Mouse (Mus musculus): ENCODE results near the gene Rbp2. TPM values are rescaled to one million over a fixed set of nuclear protein-coding genes. Genes with fewer than 3 reads are reported as not detected.

The Rbp2 gene
- polyA plus RNA-seq, 1 experiment: not detected

DNA sequence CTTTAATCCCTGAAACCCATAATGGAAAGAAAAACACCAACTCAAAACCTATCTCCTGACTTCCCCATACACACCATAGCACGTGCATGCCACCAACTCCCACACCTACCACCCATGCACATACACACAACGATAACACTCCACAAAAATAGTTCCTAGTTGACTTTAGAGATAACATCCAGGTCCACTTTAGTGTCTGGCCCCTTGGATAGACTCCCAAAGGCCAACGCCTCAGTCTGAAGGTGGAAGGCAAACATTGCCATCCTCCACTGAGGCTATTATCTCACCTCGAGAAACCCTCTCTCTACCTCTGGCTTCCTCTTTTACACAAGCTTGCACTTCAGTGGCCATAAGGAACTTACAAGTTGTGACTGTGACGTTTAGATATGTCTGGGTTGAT is 6.3 kb downstream of the Rbp2 start:
- no peak for DNase-seq (ENCODE audit: low read depth in 1 of 2, low spot score in 2 of 2)
- Histone ChIP-seq H3K4me1 (ENCODE audit: control insufficient read depth, insufficient read depth, insufficient read length) (no peaks in the 10 kb centered on the region), H3K27ac (ENCODE audit: insufficient read depth, low read length) (no peak overlapping the region), H3K27me3 (ENCODE audit: control insufficient read depth, insufficient read depth, low read length) (no peaks in the 10 kb centered on the region), H3K4me3 (ENCODE audit: extremely low read depth, insufficient read depth, insufficient read length) (no peak overlapping the region), H3K36me3 (ENCODE audit: control insufficient read depth, insufficient read depth, low read length) (no peaks in the 10 kb centered on the region)
- TF ChIP-seq CTCF (IDR thresholded peaks at IDR 0.05; ENCODE audit: extremely low read depth, insufficient read depth, insufficient read length, insufficient replicate concordance) (no peak), POLR2A (IDR thresholded peaks at IDR 0.05; ENCODE audit: low read depth, low read length) (no peak)
- WGBS: 37% methylated on average over 5 of the region's 5 CpGs

GRCm38 (mm10) chr9:98492821-98493220 is 6.9 kb downstream of the Rbp2 start:
- WGBS: 53% methylated on average over 1 of the region's 1 CpGs
- Histone ChIP-seq H3K36me3 (ENCODE audit: control insufficient read depth, insufficient read depth, low read length) (no peaks in the 10 kb centered on the region), H3K4me1 (ENCODE audit: control insufficient read depth, insufficient read depth, insufficient read length) (no peaks in the 10 kb centered on the region), H3K27me3 (ENCODE audit: control insufficient read depth, insufficient read depth, low read length) (no peaks in the 10 kb centered on the region), H3K27ac (ENCODE audit: insufficient read depth, low read length) (no peak overlapping the region), H3K4me3 (ENCODE audit: extremely low read depth, insufficient read depth, insufficient read length) (no peak overlapping the region)
- TF ChIP-seq CTCF (IDR thresholded peaks at IDR 0.05; ENCODE audit: extremely low read depth, insufficient read depth, insufficient read length, insufficient replicate concordance) (no peak), POLR2A (IDR thresholded peaks at IDR 0.05; ENCODE audit: low read depth, low read length) (no peak)
- no peak for DNase-seq (ENCODE audit: low read depth in 1 of 2, low spot score in 2 of 2)

DNA sequence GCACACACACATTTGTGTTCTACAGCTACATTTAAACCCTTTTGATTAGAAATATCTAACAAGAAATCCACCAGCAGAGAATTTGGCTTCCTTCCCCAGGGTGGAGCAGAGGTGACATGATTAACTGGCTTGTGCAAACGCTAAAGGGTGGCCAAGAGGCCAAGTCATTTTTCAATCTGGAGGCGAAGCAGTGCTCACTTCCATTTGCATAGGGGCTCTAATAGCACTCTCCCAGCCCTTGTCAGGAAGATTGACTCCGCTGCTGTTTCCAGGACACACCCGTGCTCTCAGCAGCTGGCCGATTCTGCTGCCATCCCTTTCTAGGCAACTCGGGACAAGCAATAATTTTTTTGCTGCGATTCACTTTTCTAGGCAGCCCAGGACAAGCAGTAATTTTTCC is 11.2 kb downstream of the Rbp2 start:
- no peaks in the 10 kb centered on the region for H3K36me3 ChIP-seq (ENCODE audit: control insufficient read depth, insufficient read depth, low read length)
- DNase-seq (ENCODE audit: low read depth in 1 of 2, low spot score in 2 of 2): no peak
- no peak overlapping the region for H3K27ac ChIP-seq (ENCODE audit: insufficient read depth, low read length)

DNA sequence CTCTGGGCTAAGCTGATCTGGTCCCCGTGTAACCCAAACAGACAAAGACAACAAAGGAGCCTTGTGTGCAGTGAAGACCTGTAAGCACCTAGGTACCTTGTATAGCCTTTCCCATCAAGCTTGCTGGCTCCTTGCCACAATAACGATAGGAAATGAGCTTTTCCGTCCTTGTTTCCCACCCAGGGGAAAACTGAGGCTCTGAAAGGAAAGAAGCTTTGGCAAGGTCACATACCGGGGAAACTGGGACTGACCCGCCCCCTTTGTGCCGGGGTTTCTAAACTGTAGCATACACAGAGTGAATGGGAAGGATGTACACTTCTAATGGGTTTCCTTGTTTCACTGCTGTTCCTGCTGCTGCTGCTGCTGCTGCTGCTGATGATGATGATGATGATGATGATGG is 12.1 kb downstream of the Rbp2 start:
- 46% methylated on average over 6 of the region's 6 CpGs for WGBS
- Histone ChIP-seq H3K4me1 (ENCODE audit: control insufficient read depth, insufficient read depth, insufficient read length) (no peaks in the 10 kb centered on the region), H3K36me3 (ENCODE audit: control insufficient read depth, insufficient read depth, low read length) (no peaks in the 10 kb centered on the region), H3K27me3 (ENCODE audit: control insufficient read depth, insufficient read depth, low read length) (no peaks in the 10 kb centered on the region), H3K27ac (ENCODE audit: insufficient read depth, low read length) (no peak overlapping the region), H3K4me3 (ENCODE audit: extremely low read depth, insufficient read depth, insufficient read length) (no peak overlapping the region)
- TF ChIP-seq POLR2A (IDR thresholded peaks at IDR 0.05; ENCODE audit: low read depth, low read length) (no peak), CTCF (IDR thresholded peaks at IDR 0.05; ENCODE audit: extremely low read depth, insufficient read depth, insufficient read length, insufficient replicate concordance) (no peak)
- DNase-seq (ENCODE audit: low read depth in 1 of 2, low spot score in 2 of 2): no peak

More for the DNA sequence above, 11.2 kb downstream of the Rbp2 start:
- Histone ChIP-seq H3K27me3 (ENCODE audit: control insufficient read depth, insufficient read depth, low read length) (no peaks in the 10 kb centered on the region), H3K4me1 (ENCODE audit: control insufficient read depth, insufficient read depth, insufficient read length) (no peaks in the 10 kb centered on the region), H3K4me3 (ENCODE audit: extremely low read depth, insufficient read depth, insufficient read length) (no peak overlapping the region)
- TF ChIP-seq POLR2A (IDR thresholded peaks at IDR 0.05; ENCODE audit: low read depth, low read length) (no peak), CTCF (IDR thresholded peaks at IDR 0.05; ENCODE audit: extremely low read depth, insufficient read depth, insufficient read length, insufficient replicate concordance) (no peak)
- 5% methylated on average over 7 of the region's 7 CpGs for WGBS

DNA sequence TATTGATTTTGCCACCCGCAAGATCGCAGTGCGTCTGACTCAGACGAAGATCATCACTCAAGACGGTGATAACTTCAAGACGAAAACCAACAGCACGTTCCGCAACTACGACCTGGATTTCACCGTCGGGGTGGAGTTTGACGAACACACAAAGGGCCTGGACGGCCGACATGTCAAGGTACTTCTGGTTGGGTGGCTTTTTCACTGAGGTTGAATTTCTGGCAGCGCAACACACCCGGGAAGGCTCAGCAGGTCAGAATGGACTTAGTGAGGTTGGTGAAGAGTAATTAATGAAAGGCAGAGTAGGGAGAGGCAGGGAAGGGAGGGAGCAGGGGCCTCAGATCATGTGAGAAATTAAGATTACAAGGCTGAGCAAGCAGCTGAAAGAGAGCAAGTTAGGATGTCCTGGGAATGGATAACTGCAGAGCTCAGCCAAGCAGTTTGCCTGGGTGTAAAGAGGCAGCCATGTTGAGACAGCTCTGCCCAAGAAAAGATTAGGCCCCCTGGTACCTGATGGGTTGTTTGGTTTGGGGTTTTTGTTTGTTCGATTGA is 12.9 kb downstream of the Rbp2 start:
- TF ChIP-seq POLR2A (IDR thresholded peaks at IDR 0.05; ENCODE audit: low read depth, low read length) (no peak), CTCF (IDR thresholded peaks at IDR 0.05; ENCODE audit: extremely low read depth, insufficient read depth, insufficient read length, insufficient replicate concordance) (no peak)
- no peak for DNase-seq (ENCODE audit: low read depth in 1 of 2, low spot score in 2 of 2)
- H3K27ac ChIP-seq (ENCODE audit: insufficient read depth, low read length): no peak overlapping the region
- 93% methylated on average over 17 of the region's 17 CpGs for WGBS
- no peak overlapping the region for H3K4me3 ChIP-seq (ENCODE audit: extremely low read depth, insufficient read depth, insufficient read length)
- no peaks in the 10 kb centered on the region for H3K27me3 ChIP-seq (ENCODE audit: control insufficient read depth, insufficient read depth, low read length)
- H3K36me3 ChIP-seq (ENCODE audit: control insufficient read depth, insufficient read depth, low read length): no peaks in the 10 kb centered on the region
- no peaks in the 10 kb centered on the region for H3K4me1 ChIP-seq (ENCODE audit: control insufficient read depth, insufficient read depth, insufficient read length)

DNA sequence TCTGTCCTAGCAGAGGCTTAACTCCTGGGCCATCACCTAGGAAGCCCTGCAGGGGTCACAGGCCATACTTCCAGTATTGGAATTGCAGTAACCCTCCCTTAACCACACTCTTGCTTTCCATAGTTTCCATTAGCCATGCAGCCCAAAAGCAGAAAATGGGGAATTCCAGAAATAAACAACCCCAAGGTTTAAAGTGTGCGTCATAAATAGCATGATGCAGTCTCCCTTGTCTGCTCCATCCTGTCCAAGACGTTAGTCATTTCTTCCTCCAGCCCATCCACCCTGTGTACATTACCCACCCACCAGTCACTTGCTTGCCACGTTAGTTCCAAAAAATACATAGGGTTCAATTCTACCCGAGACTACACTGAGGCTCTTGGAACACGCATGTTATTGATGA is 13.7 kb downstream of the Rbp2 start:
- WGBS: 89% methylated on average over 5 of the region's 5 CpGs
- TF ChIP-seq POLR2A (IDR thresholded peaks at IDR 0.05; ENCODE audit: low read depth, low read length): no peak
- no peak for TF ChIP-seq CTCF (IDR thresholded peaks at IDR 0.05; ENCODE audit: extremely low read depth, insufficient read depth, insufficient read length, insufficient replicate concordance)
- H3K4me1 ChIP-seq (ENCODE audit: control insufficient read depth, insufficient read depth, insufficient read length): no peaks in the 10 kb centered on the region

GRCm38 (mm10) chr9:98507480-98507879 is 21.6 kb downstream of the Rbp2 start:
- WGBS: 81% methylated on average over 6 of the region's 6 CpGs
- Histone ChIP-seq H3K36me3 (ENCODE audit: control insufficient read depth, insufficient read depth, low read length) (no peaks in the 10 kb centered on the region), H3K4me1 (ENCODE audit: control insufficient read depth, insufficient read depth, insufficient read length) (no peaks in the 10 kb centered on the region), H3K27me3 (ENCODE audit: control insufficient read depth, insufficient read depth, low read length) (no peaks in the 10 kb centered on the region), H3K4me3 (ENCODE audit: extremely low read depth, insufficient read depth, insufficient read length) (no peak overlapping the region), H3K27ac (ENCODE audit: insufficient read depth, low read length) (no peak overlapping the region)
- no peak for TF ChIP-seq CTCF (IDR thresholded peaks at IDR 0.05; ENCODE audit: extremely low read depth, insufficient read depth, insufficient read length, insufficient replicate concordance)
- no peak for TF ChIP-seq POLR2A (IDR thresholded peaks at IDR 0.05; ENCODE audit: low read depth, low read length)
- no peak for DNase-seq (ENCODE audit: low read depth in 1 of 2, low spot score in 2 of 2)

More for the DNA sequence above, 13.7 kb downstream of the Rbp2 start:
- H3K4me3 ChIP-seq (ENCODE audit: extremely low read depth, insufficient read depth, insufficient read length): no peak overlapping the region
- no peaks in the 10 kb centered on the region for H3K27me3 ChIP-seq (ENCODE audit: control insufficient read depth, insufficient read depth, low read length)
- no peak for DNase-seq (ENCODE audit: low read depth in 1 of 2, low spot score in 2 of 2)
- H3K36me3 ChIP-seq (ENCODE audit: control insufficient read depth, insufficient read depth, low read length): no peaks in the 10 kb centered on the region
- no peak overlapping the region for H3K27ac ChIP-seq (ENCODE audit: insufficient read depth, low read length)
